Mouse (Mus musculus): Measurements from ENCODE around the gene Shc2.
A peak's percentile ranks its signal among the peaks of the same experiment; 100 is the strongest.

Gene Shc2

GRCm38 (mm10) chr10:79668076-79668475 is 30.4 kb upstream of the Shc2 start:
- DNase-seq, result no peak

DNA sequence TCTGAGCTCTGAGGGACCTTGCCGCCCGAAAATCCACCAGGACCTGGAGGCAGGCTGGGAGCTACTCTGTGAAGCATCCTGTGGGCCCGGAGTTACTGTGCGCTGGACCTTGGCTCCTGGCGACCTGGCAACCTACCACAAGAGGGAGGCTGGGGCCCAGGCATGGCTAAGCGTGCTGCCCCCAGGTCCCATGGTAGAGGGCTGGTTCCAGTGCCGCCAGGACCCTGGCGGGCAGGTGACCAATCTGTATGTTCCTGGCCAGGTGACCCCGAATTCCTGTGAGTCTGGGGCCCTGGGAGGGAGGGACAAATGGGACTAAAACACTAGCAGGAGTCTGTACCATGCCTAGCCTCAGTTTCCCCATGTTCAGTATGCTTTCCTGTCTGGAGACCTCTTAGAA is 28.8 kb upstream of the Shc2 start:
- no peak for DNase-seq

GRCm38 (mm10) chr10:79665051-79665450 is 27.3 kb upstream of the Shc2 start:
- no peak for DNase-seq

GRCm38 (mm10) chr10:79664131-79664665 is 26.5 kb upstream of the Shc2 start, which contains the start of gene Madcam1:
Gene Madcam1 (plus strand): TSS chr10:79664559.
- peak; percentile 45 for DNase-seq

DNA sequence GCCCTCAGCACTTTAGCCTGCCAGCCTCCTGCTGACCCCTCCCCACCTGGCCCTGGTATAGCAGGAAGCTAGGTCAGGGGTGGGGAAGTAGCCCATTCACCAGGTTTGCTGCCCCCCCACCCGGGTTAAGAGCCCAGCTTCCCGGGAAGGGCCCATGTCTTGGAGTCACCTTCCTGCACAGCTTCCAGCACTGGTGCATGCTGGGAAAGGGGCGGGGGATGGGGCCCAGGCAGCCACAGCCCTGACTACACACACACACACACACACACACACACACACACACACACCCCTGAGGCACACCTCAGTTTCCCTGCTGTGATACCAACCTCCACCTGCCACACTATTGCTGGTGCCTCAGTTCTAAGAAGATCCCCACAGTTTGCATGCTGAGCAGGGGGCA is 24.1 kb upstream of the Shc2 start:
- DNase-seq, result no peak

- no peak for DNase-seq
Measured at GRCm38 (mm10) chr10:79660298-79660697, 22.6 kb upstream of the Shc2 start.

DNA sequence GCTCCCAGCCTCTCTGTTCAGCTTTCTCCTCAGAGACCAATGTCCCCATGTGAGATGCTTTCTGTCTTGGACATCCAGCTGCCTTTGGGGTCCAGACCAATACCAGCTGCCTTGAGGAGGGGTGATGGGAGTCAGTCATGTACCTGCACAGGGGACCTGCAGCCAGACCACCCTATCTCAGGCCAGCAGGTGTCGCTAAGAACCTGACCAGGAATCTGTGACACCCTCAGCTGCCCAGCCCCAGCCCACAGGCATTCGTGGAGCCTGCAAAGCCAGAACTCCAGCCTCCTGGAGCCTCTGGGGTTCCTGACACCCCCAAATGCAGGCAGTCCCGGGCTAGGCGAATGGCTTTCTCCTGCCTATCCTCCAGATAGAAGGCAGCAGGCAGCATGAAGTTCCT is 21.1 kb upstream of the Shc2 start:
- DNase-seq, result no peak

DNA sequence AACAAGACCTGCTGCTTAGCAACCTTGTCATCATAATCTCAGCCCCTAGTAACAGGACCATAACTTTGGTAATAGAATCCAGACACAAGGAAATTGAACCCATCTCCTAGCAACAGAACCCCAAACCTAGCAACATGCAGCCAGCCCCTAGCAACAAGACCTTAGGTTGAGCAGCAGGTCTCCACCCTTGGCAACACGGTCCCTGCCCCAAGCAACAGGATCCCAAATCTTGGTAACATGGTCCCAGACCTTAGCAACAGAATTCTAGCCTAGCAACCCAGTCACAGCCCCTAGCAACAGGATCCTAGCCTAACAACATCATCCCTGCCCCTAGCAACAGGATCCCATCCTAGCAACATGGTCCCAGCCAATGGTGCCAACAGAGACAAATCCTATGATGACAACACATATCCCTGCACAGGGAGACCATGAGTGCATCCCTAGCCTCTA is 17.3 kb upstream of the Shc2 start:
- peak; percentile 79 for DNase-seq

- no peak for DNase-seq
Measured at GRCm38 (mm10) chr10:79652789-79653188, 15.1 kb upstream of the Shc2 start.

DNA sequence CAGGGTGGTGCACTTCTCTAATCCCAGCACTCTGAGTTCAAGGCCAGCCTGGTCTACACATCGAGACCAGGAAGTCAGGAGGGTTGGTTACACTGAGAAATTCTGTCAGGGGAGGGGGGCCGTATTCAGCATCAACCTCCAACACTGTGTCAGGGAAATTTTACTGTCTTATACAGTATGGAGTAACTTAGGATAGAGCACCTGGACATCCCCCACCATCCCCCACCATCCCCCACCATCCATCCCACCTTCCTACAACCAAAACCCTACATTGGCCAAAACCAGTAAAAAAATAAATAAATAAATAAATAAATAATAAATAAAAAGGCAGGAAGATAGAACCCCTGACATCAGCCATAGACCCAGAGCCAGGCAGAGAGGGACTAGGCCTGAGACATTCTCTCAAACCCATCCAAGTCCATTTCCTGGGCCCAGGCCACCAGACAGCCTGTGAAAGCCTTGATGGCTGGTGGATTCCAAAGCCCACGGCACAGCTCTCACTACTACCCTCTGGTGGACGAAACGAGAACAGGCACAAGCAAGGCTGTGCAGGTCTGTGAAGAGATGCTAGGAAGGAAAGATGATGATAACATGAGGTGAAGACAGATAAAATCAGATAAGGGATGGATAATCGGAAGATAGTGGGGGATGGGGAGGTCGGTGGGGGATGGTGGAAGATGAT is 11.5 kb upstream of the Shc2 start:
- DNase-seq, result peak; percentile 79

GRCm38 (mm10) chr10:79645711-79646110 is 8.0 kb upstream of the Shc2 start, which contains the start of gene Odf3l2:
Gene Odf3l2 (minus strand): TSS chr10:79645738.
- DNase-seq, result peak; percentile 48

- DNase-seq, result peak; percentile 63
Measured at GRCm38 (mm10) chr10:79638486-79639204, 927 bp upstream of the Shc2 start.

DNA sequence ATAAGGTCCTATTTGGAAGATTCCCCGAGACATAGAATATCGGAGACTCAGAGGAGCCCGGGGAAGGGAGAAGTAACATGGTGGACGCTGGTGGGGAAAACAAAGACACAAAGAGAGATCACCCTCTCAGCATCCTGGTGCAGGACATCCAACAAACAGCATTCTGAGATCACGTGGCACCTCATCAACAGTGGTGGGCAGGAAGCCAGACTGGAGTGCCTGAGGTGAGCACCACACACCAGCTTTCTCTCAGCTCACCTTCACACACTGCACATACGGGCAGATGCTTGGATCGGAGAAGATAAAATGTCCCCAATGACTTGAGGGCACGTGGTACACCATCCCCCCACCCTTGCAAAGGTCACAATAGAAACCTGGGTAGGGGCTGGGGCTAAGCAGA is 1.4 kb downstream of the Shc2 start:
- no peak for DNase-seq

GRCm38 (mm10) chr10:79633006-79633777 is 4.5 kb downstream of the Shc2 start:
- peak; percentile 52 for DNase-seq

- DNase-seq, result peak; percentile 78
Measured at GRCm38 (mm10) chr10:79631432-79631831, 6.3 kb downstream of the Shc2 start.

GRCm38 (mm10) chr10:79628377-79628776 is 9.3 kb downstream of the Shc2 start:
- DNase-seq, result no peak

DNA sequence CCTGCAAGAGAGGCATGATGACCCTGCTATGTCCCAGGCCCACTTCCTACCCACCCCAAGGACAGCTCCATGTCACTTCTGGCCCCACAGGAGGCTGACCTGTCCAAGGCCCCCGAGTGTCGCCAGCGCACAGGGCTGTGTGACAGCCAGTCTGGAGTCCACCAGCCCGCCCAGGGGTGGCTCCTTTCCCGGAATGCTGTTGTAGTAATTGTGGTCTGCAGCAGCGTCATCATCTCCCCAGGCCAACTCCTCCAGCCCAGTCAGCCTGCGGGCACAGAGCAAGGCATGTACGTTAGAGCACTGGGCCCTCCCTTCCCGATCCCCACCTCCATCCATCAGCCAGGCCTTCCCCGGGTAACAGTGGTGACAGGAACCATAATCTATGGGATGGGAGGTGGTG is 11.6 kb downstream of the Shc2 start:
- DNase-seq, result no peak

DNA sequence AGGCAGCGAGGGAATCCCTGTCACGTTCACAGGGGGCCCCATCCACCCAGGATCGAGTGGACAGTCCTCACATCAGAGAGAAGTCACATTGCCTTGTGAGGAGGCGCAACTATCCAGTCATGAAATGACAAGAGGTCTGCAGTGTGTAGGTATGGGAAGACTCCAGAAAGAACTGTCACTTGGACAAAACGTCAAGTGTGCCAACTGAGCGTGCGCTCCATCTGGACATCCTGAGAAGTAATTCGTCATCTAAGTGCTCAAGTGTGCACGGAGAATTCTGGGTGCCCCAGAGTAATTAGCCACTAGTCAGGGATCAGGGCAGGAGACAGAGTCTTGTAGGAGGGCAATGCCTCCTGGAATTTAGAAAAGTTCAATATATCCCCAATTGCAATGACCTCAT is 12.3 kb downstream of the Shc2 start:
- no peak for DNase-seq

DNA sequence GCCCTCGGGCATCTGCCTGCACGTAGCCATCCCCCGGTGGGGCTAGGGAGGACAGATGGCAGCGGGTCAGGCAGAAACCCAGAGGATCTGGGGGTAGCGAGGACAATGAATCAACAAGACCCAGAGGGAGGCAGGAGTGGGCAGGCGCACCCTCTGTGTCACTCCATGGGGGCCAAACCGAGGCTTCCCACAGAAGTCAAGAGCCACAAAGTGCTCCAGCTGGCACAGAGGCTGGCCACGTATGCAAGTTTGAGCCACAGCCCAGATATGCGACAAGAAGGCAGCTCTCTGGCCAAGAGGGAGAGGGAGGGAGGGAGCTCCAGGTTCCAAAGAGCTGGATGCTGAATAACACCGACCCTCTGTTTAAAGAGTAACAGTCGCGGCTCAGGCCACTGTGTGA is 13.8 kb downstream of the Shc2 start:
- no peak for DNase-seq

GRCm38 (mm10) chr10:79616376-79616775 is 21.3 kb downstream of the Shc2 start:
- DNase-seq, result no peak

GRCm38 (mm10) chr10:79615860-79616259 is 21.9 kb downstream of the Shc2 start:
- DNase-seq, result peak; percentile 66

GRCm38 (mm10) chr10:79614305-79614643 is 23.4 kb downstream of the Shc2 start:
- no peak for DNase-seq

- peak; percentile 81 for DNase-seq
Measured at GRCm38 (mm10) chr10:79613578-79614304, 24.0 kb downstream of the Shc2 start, which contains the start of gene C2cd4c. Gene C2cd4c (minus strand): TSS chr10:79614025.
